Mouse (Mus musculus) spleen, adult 2 months (tissue): ENCODE data around the gene Hs3st4. TPM values are rescaled to one million over a fixed set of nuclear protein-coding genes. Genes with fewer than 3 reads are reported as not detected.

Source experiments
- DNase-seq, 2 experiments: peaks; one replicate each; pipeline versions ENCODE4 v3.0.0 to v3.0.0-alpha.2; 2012 to 2021; ENCODE audit warnings: low spot score in 2 of 2, low read depth in 1 of 2
- H3K27ac ChIP-seq: fragments of 200-500 bp; 2 replicates; pipeline ENCODE4 v1.5.1; 2012; ENCODE audit warnings: low read length, inconsistent platforms; ENCODE audit not compliant: insufficient read depth
- H3K27me3 ChIP-seq: fragments of 200-500 bp; 2 replicates; pipeline ENCODE4 v1.6.1; 2012; ENCODE audit warnings: mild to moderate bottlenecking, moderate library complexity, low read length, inconsistent platforms; ENCODE audit not compliant: control insufficient read depth, insufficient read depth
- H3K36me3 ChIP-seq: fragments of 200-500 bp; 2 replicates; pipeline ENCODE4 v1.6.1; 2012; ENCODE audit warnings: mild to moderate bottlenecking, low read length, inconsistent platforms; ENCODE audit not compliant: control insufficient read depth, insufficient read depth
- H3K4me1 ChIP-seq: fragments of 200-500 bp; 2 replicates; pipeline ENCODE4 v1.6.1; 2011; ENCODE audit warnings: inconsistent platforms; ENCODE audit not compliant: control insufficient read depth, insufficient read depth, insufficient read length
- H3K4me3 ChIP-seq: fragments of 200-500 bp; 2 replicates; pipeline ENCODE4 v1.5.1; 2011; ENCODE audit warnings: mild to moderate bottlenecking, inconsistent platforms; ENCODE audit not compliant: insufficient read depth, insufficient read length; ENCODE audit errors: extremely low read depth
- CTCF ChIP-seq: fragments of 200-500 bp; IDR thresholded peaks from 2 replicates; pipeline ENCODE4 v1.5.1; 2011; ENCODE audit warnings: mild to moderate bottlenecking, inconsistent platforms; ENCODE audit not compliant: insufficient read depth, insufficient read length, insufficient replicate concordance; ENCODE audit errors: extremely low read depth
- POLR2A ChIP-seq: fragments of 200-500 bp; IDR thresholded peaks from 2 replicates; pipeline ENCODE4 v1.6.1; 2011; ENCODE audit warnings: low read depth, low read length, inconsistent platforms
- WGBS: fragments of 180-500 bp; shearing (Covaris S2); methylation state at CpG from one replicate; pipeline ENCODE4 v1.1.7; 2018; 5-methylcytosine and 5-hydroxymethylcytosine counted together
- polyA plus RNA-seq: library from polyadenylated mRNA; depleted of rRNA; stranded (reverse); fragments of >200 nt; gene quantifications from 2 replicates; pipeline ENCODE4 v1.2.3, GENCODE M21; 2012

The Hs3st4 gene
- polyA plus RNA-seq, 1 experiment: not detected

DNA sequence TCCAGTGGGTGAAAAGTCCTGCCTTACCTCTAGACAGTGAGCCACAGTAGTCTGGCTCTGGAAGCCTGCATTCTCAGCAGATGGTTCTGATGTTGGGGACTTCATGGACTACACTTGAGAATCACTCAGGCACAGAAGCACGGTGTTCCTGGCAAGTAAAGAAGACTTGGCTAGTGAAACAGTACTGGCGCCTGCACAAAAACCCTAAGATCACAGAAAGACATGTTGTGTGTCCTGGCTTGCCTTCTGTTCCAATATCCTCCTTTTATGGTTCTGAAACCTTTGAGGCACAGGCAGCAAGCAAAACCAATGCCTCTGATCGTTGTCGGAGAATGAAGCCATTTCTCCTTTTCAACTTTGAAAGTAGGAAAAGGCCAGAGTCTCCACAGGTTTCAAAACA, 336.8 kb downstream of the Hs3st4 start:
- TF ChIP-seq POLR2A (no peak), CTCF (no peak)
- Histone ChIP-seq H3K36me3 (no peaks in the 10 kb centered on the region), H3K27ac (no peak overlapping the region), H3K4me3 (no peak overlapping the region), H3K27me3 (no peaks in the 10 kb centered on the region), H3K4me1 (no peaks in the 10 kb centered on the region)
- 91% methylated on average over 4 of the region's 4 CpGs for WGBS
- DNase-seq: no peak

DNA sequence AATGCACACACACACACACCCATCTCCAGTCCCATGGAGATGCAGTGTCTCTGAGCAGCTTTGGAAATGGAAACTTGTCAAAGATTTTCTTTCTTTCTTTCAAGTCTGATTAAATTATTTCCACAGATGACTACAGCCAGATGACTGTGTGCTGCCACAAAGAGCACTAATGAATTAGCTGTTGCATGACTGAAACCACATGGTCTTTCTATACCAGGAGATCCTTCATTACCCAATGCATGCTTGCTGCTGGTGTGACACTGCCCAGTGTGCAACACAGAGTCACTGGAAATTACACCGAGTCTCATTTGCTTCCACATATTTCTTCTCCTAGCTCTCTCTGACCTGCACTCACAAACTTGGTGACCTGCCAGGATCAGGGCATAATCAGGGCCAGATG, 353.0 kb downstream of the Hs3st4 start:
- no peak for DNase-seq
- Histone ChIP-seq H3K4me1 (no peaks in the 10 kb centered on the region), H3K27ac (no peak overlapping the region), H3K27me3 (no peaks in the 10 kb centered on the region), H3K4me3 (no peak overlapping the region), H3K36me3 (no peaks in the 10 kb centered on the region)
- WGBS: 83% methylated on average over 1 of the region's 1 CpGs
- TF ChIP-seq CTCF (no peak), POLR2A (no peak)

DNA sequence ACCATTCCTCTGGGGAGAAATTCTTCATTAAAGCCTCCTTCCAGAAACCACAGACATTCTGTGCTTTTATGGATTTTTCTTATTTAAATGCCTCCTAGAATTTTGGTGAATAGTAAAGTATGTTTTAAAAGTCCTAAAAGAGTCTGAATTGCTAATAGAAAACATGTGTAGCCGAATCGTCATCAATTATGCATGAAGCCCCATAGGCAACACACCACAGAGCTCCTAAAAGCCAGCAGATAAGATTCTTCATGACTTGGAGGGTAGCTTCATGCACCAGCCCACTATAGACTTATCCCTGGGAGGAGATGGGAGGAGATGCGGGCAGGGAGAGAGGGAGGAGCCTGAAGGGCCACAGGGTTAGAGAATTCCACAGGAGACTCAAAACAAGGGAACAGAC, 358.8 kb downstream of the Hs3st4 start:
- WGBS: 90% methylated on average over 3 of the region's 3 CpGs

DNA sequence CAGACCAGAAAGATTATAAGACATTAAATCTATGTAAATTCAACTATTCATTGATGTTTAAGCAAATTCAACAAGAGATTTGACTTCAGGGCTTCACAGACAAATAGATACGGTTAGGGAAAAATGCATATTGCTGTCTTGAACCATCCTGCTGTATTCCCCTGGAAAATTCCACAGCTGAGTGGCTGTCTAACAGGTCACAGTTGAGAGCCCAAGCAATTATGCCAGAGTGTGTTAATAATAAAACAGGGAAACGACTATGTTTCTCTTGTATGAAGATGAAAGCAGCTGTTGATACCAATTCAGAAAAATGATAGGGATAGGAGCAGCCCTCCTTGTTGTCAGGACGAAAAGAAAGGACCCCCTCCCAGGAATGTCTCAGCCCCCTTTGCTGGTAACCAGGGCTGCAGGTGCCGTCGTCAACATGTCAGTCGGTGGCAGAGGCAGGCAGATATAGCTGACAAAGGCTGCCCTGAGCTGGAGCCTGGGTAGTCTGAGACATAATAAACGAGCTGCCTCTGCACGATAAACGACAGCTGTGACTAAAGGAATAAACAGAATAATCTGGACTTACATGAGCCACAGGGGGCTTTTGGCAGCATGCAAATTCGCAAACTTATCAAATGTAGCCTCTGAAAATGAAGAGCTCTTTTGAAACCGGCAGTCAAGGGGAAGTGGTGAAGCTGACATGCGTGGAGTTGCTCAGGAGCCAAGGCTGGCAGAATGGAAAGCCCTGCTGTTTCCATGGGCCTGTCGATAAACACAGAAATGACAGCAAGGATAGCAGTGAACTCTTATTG, 364.7 kb downstream of the Hs3st4 start:
- Histone ChIP-seq H3K27me3 (no peaks in the 10 kb centered on the region), H3K4me1 (no peaks in the 10 kb centered on the region), H3K27ac (no peak overlapping the region), H3K4me3 (no peak overlapping the region), H3K36me3 (no peaks in the 10 kb centered on the region)
- WGBS: 75% methylated on average over 13 of the region's 13 CpGs
- DNase-seq: no peak
- TF ChIP-seq CTCF (no peak), POLR2A (no peak)

More for the DNA sequence above, 358.8 kb downstream of the Hs3st4 start:
- Histone ChIP-seq H3K36me3 (no peaks in the 10 kb centered on the region), H3K27me3 (no peaks in the 10 kb centered on the region), H3K4me3 (no peak overlapping the region), H3K27ac (no peak overlapping the region), H3K4me1 (no peaks in the 10 kb centered on the region)
- DNase-seq: no peak
- TF ChIP-seq POLR2A: no peak

DNA sequence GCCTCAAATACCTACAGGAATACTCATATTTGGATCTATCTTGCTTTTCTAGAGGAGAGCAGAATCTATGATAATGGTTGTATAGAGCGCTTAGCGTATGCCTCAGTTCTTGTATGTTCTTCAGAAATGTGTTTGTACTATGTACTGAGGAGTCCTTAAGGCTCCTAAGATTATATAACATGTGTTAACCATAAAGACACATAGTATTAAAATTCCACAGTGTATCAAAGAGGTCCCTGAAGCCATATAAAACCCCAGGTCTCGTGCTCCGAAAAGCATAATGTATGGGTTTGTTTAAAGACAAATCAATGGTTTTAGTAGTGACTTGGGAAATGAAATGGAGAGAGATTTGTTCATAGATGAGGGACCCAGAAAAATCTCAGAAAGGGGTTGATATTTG, 371.4 kb downstream of the Hs3st4 start:
- no peak overlapping the region for H3K27ac ChIP-seq
- H3K27me3 ChIP-seq: no peaks in the 10 kb centered on the region
- no peak for TF ChIP-seq POLR2A
- TF ChIP-seq CTCF: no peak
- 91% methylated on average over 4 of the region's 4 CpGs for WGBS
- no peaks in the 10 kb centered on the region for H3K4me1 ChIP-seq
- H3K36me3 ChIP-seq: no peaks in the 10 kb centered on the region
- DNase-seq: no peak
- no peak overlapping the region for H3K4me3 ChIP-seq

DNA sequence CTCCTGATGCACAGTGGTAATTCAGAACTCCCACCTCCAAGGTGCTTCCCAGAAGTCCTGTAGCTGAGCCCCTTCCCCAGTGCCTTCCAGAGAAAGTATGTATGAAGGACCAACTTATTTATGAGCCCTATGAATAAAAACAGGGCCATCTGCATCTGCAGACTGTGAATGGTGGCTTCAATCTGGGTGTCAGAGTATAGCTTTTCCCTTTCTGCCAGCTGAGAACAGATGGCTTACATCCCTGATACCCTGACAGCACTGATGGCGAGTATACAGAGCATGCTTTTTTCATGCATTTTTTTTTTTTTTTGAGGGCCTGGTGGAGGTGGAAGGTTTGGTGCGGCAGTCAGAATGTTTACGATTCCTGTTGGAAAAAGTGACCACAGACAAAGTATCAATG, 375.4 kb downstream of the Hs3st4 start:
- TF ChIP-seq POLR2A: no peak
- no peak for TF ChIP-seq CTCF
- DNase-seq: no peak
- H3K36me3 ChIP-seq: no peaks in the 10 kb centered on the region
- no peaks in the 10 kb centered on the region for H3K4me1 ChIP-seq
- no peaks in the 10 kb centered on the region for H3K27me3 ChIP-seq
- no peak overlapping the region for H3K27ac ChIP-seq
- no peak overlapping the region for H3K4me3 ChIP-seq
- 87% methylated on average over 3 of the region's 3 CpGs for WGBS

DNA sequence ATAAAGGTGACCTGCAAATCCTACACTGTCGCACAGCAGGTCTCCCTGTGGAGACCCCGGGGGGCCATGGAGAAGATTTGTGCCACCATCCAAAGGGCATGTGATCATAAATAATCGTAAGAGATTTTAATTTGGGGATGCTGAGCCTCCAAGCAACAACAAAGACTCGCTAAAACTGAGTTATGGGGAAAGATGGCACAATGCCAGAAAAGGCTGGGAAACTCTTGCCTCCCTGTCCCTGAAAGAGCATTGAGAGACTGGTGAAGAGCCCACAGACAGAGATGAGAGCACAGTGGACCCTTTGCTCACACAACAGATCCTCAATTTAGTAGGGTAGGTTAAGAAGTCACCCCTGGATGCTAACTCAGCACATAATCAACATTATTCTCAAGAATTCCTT, 377.2 kb downstream of the Hs3st4 start:
- no peak for DNase-seq
- Histone ChIP-seq H3K4me3 (no peak overlapping the region), H3K4me1 (no peaks in the 10 kb centered on the region), H3K36me3 (no peaks in the 10 kb centered on the region), H3K27me3 (no peaks in the 10 kb centered on the region), H3K27ac (no peak overlapping the region)
- 82% methylated on average over 4 of the region's 4 CpGs for WGBS
- no peak for TF ChIP-seq CTCF
- TF ChIP-seq POLR2A: no peak
